Mouse (Mus musculus): ENCODE measurements around the gene Inpp5b. TPM values are rescaled to one million over a fixed set of nuclear protein-coding genes. Genes with fewer than 3 reads are reported as not detected.

The Inpp5b gene
- polyA plus RNA-seq, 1 experiment = 61.0 TPM

GRCm38 (mm10) chr4:124832796-124833195 lies 91.1 kb downstream of the Inpp5b start:
- Histone ChIP-seq H3K27ac (ENCODE audit: insufficient read depth, low read depth, low read length) (no peak overlapping the region), H3K4me3 (ENCODE audit: insufficient read depth, low read depth, low read length) (no peak overlapping the region), H3K27me3 (replicated peaks; ENCODE audit: control insufficient read depth, insufficient read depth, low read length) (no peaks in the 10 kb centered on the region), H3K36me3 (ENCODE audit: control insufficient read depth, insufficient read depth, low read length) (no peaks in the 10 kb centered on the region), H3K4me1 (ENCODE audit: control insufficient read depth, insufficient read depth, low read length) (no peaks in the 10 kb centered on the region)
- TF ChIP-seq CTCF (conservative IDR thresholded peaks at IDR 0.05; ENCODE audit: insufficient read depth, insufficient read length, low read depth, low read length) = no peak
- no peak for TF ChIP-seq POLR2A (IDR thresholded peaks at IDR 0.05; ENCODE audit: low read depth, low read length)
- no peak for DNase-seq
- WGBS = 96% methylated on average over 10 of the region's 10 CpGs

- Histone ChIP-seq H3K27ac (ENCODE audit: insufficient read depth, low read depth, low read length) (no peak overlapping the region), H3K27me3 (replicated peaks; ENCODE audit: control insufficient read depth, insufficient read depth, low read length) (no peaks in the 10 kb centered on the region), H3K4me3 (ENCODE audit: insufficient read depth, low read depth, low read length) (no peak overlapping the region), H3K4me1 (ENCODE audit: control insufficient read depth, insufficient read depth, low read length) (no peaks in the 10 kb centered on the region), H3K36me3 (ENCODE audit: control insufficient read depth, insufficient read depth, low read length) (no peaks in the 10 kb centered on the region)
- no peak for DNase-seq
- 90% methylated on average over 14 of the region's 14 CpGs for WGBS
- TF ChIP-seq CTCF (conservative IDR thresholded peaks at IDR 0.05; ENCODE audit: insufficient read depth, insufficient read length, low read depth, low read length) (no peak), POLR2A (IDR thresholded peaks at IDR 0.05; ENCODE audit: low read depth, low read length) (no peak)
Observed at GRCm38 (mm10) chr4:124838035-124838700, 96.5 kb downstream of the Inpp5b start.

GRCm38 (mm10) chr4:124840998-124841397 lies 99.3 kb downstream of the Inpp5b start:
- Histone ChIP-seq H3K4me3 (ENCODE audit: insufficient read depth, low read depth, low read length) (no peak overlapping the region), H3K27me3 (replicated peaks; ENCODE audit: control insufficient read depth, insufficient read depth, low read length) (no peaks in the 10 kb centered on the region), H3K4me1 (ENCODE audit: control insufficient read depth, insufficient read depth, low read length) (no peaks in the 10 kb centered on the region), H3K27ac (ENCODE audit: insufficient read depth, low read depth, low read length) (no peak overlapping the region), H3K36me3 (ENCODE audit: control insufficient read depth, insufficient read depth, low read length) (no peaks in the 10 kb centered on the region)
- TF ChIP-seq CTCF (conservative IDR thresholded peaks at IDR 0.05; ENCODE audit: insufficient read depth, insufficient read length, low read depth, low read length) = no peak
- TF ChIP-seq POLR2A (IDR thresholded peaks at IDR 0.05; ENCODE audit: low read depth, low read length) = no peak
- WGBS = 89% methylated on average over 1 of the region's 1 CpGs
- DNase-seq = no peak

GRCm38 (mm10) chr4:124843493-124843892 lies 101.8 kb downstream of the Inpp5b start:
- DNase-seq = peak; percentile 25
- TF ChIP-seq POLR2A (IDR thresholded peaks at IDR 0.05; ENCODE audit: low read depth, low read length) (no peak), CTCF (conservative IDR thresholded peaks at IDR 0.05; ENCODE audit: insufficient read depth, insufficient read length, low read depth, low read length) (peak; percentile 78)
- H3K4me3 ChIP-seq (ENCODE audit: insufficient read depth, low read depth, low read length) = no peak overlapping the region
- H3K27ac ChIP-seq (ENCODE audit: insufficient read depth, low read depth, low read length) = no peak overlapping the region
- H3K27me3 ChIP-seq (replicated peaks; ENCODE audit: control insufficient read depth, insufficient read depth, low read length) = no peaks in the 10 kb centered on the region
- WGBS = 53% methylated on average over 11 of the region's 11 CpGs
- no peaks in the 10 kb centered on the region for H3K4me1 ChIP-seq (ENCODE audit: control insufficient read depth, insufficient read depth, low read length)
- H3K36me3 ChIP-seq (ENCODE audit: control insufficient read depth, insufficient read depth, low read length) = no peaks in the 10 kb centered on the region

GRCm38 (mm10) chr4:124847573-124847972 lies 105.9 kb downstream of the Inpp5b start:
- no peaks in the 10 kb centered on the region for H3K27me3 ChIP-seq (replicated peaks; ENCODE audit: control insufficient read depth, insufficient read depth, low read length)
- H3K4me1 ChIP-seq (ENCODE audit: control insufficient read depth, insufficient read depth, low read length) = peaks cover 9% of the 10 kb centered on the region
- WGBS = 9% methylated on average over 8 of the region's 8 CpGs
- H3K4me3 ChIP-seq (ENCODE audit: insufficient read depth, low read depth, low read length) = no peak overlapping the region
- TF ChIP-seq POLR2A (IDR thresholded peaks at IDR 0.05; ENCODE audit: low read depth, low read length) (no peak), CTCF (conservative IDR thresholded peaks at IDR 0.05; ENCODE audit: insufficient read depth, insufficient read length, low read depth, low read length) (peak; percentile 78)
- no peak overlapping the region for H3K27ac ChIP-seq (ENCODE audit: insufficient read depth, low read depth, low read length)
- no peaks in the 10 kb centered on the region for H3K36me3 ChIP-seq (ENCODE audit: control insufficient read depth, insufficient read depth, low read length)
- DNase-seq = peak; percentile 79

- Histone ChIP-seq H3K4me3 (ENCODE audit: insufficient read depth, low read depth, low read length) (peak overlapping the region; percentile 92), H3K27me3 (replicated peaks; ENCODE audit: control insufficient read depth, insufficient read depth, low read length) (no peaks in the 10 kb centered on the region), H3K27ac (ENCODE audit: insufficient read depth, low read depth, low read length) (peak overlapping the region; percentile 65), H3K4me1 (ENCODE audit: control insufficient read depth, insufficient read depth, low read length) (peaks cover 9% of the 10 kb centered on the region), H3K36me3 (ENCODE audit: control insufficient read depth, insufficient read depth, low read length) (0 out of 2 replicates have a peak, but pooled peaks cover 2% of the 10 kb centered on the region)
- DNase-seq = peak; percentile 82
- TF ChIP-seq CTCF (conservative IDR thresholded peaks at IDR 0.05; ENCODE audit: insufficient read depth, insufficient read length, low read depth, low read length) (no peak), POLR2A (IDR thresholded peaks at IDR 0.05; ENCODE audit: low read depth, low read length) (no peak)
- WGBS = 1% methylated on average over 24 of the region's 24 CpGs
Observed at GRCm38 (mm10) chr4:124849631-124850260, 108.1 kb downstream of the Inpp5b start.

- peak within 1 kb of the TSS; percentile 92 for H3K4me3 ChIP-seq (ENCODE audit: insufficient read depth, low read depth, low read length)
- TF ChIP-seq POLR2A (IDR thresholded peaks at IDR 0.05; ENCODE audit: low read depth, low read length) (peak; percentile 17), CTCF (conservative IDR thresholded peaks at IDR 0.05; ENCODE audit: insufficient read depth, insufficient read length, low read depth, low read length) (no peak)
- H3K4me1 ChIP-seq (ENCODE audit: control insufficient read depth, insufficient read depth, low read length) = peaks cover 9% of the 10 kb centered on the region
- WGBS = under 1% methylated on average over 90 of the region's 90 CpGs
- peak; percentile 96 for DNase-seq
- peak within 1 kb of the TSS; percentile 65 for H3K27ac ChIP-seq (ENCODE audit: insufficient read depth, low read depth, low read length)
- H3K36me3 ChIP-seq (ENCODE audit: control insufficient read depth, insufficient read depth, low read length) = 0 out of 2 replicates have a peak, but pooled peaks cover 2% of the 10 kb centered on the region
- H3K27me3 ChIP-seq (replicated peaks; ENCODE audit: control insufficient read depth, insufficient read depth, low read length) = no peaks in the 10 kb centered on the region
Observed at GRCm38 (mm10) chr4:124850261-124850913, 108.7 kb downstream of the Inpp5b start, which contains the start of gene Yrdc. TSS of gene Yrdc (plus strand) at chr4:124850679.

Other genes with a start within 250 kb of the Inpp5b start
- not detected in 2 replicates for gene 3100002H09Rik, start 131.0 kb upstream of the Inpp5b start, polyA plus RNA-seq (2012; rRNA removed)
- gene Pou3f1, start 85.0 kb upstream of the Inpp5b start, polyA plus RNA-seq (2012; rRNA removed) = 0.02 and 0.04 TPM in 2 replicates
- gene Utp11, start 48.2 kb upstream of the Inpp5b start, polyA plus RNA-seq (2012; rRNA removed) = 6.4 and 7.9 TPM in 2 replicates
- 8.5 and 10.8 TPM in 2 replicates for gene Fhl3, start 41.1 kb upstream of the Inpp5b start, polyA plus RNA-seq (2012; rRNA removed)
- 11.1 and 14.5 TPM in 2 replicates for gene Sf3a3, start 27.1 kb upstream of the Inpp5b start, polyA plus RNA-seq (2012; rRNA removed)
- gene Mtf1, start 60.3 kb downstream of the Inpp5b start, polyA plus RNA-seq (2012; rRNA removed) = 7.5 and 8.9 TPM in 2 replicates
- gene Yrdc, start 108.8 kb downstream of the Inpp5b start, polyA plus RNA-seq (2012; rRNA removed) = 34.3 TPM in 2 replicates
- gene 1110065P20Rik, start 109.3 kb downstream of the Inpp5b start, polyA plus RNA-seq (2012; rRNA removed) = 57.8 and 69.5 TPM in 2 replicates
- 0.27 and 0.33 TPM in 2 replicates for gene Maneal, start 120.3 kb downstream of the Inpp5b start, polyA plus RNA-seq (2012; rRNA removed)
- gene Epha10, start 139.0 kb downstream of the Inpp5b start, polyA plus RNA-seq (2012; rRNA removed) = 0.01 TPM in 1 of 2 replicates, not detected in the other
- gene 9930104L06Rik, start 195.2 kb downstream of the Inpp5b start, polyA plus RNA-seq (2012; rRNA removed) = 7.7 and 8.1 TPM in 2 replicates
- 1.4 and 1.5 TPM in 2 replicates for gene Cdca8, start 197.5 kb downstream of the Inpp5b start, polyA plus RNA-seq (2012; rRNA removed)
- 2.0 and 2.5 TPM in 2 replicates for gene Rspo1, start 244.6 kb downstream of the Inpp5b start, polyA plus RNA-seq (2012; rRNA removed)

Measured in kidney, adult 2 months (tissue).